Mouse (Mus musculus) embryonic fibroblast, embryonic 13.5 days (primary cell): ENCODE data around the gene Napa.

Source experiments
- CTCF ChIP-seq: IDR thresholded peaks from 2 replicates; pipeline ENCODE4 v1.5.1; 2011; ENCODE audit warnings: mild to moderate bottlenecking, control low read depth, low read length, moderate library complexity, borderline replicate concordance; ENCODE audit not compliant: insufficient read depth
- POLR2A ChIP-seq: IDR thresholded peaks from 2 replicates; pipeline ENCODE4 v1.6.1; 2011; ENCODE audit warnings: low read depth, mild to moderate bottlenecking, control low read depth, low read length, moderate library complexity

DNA sequence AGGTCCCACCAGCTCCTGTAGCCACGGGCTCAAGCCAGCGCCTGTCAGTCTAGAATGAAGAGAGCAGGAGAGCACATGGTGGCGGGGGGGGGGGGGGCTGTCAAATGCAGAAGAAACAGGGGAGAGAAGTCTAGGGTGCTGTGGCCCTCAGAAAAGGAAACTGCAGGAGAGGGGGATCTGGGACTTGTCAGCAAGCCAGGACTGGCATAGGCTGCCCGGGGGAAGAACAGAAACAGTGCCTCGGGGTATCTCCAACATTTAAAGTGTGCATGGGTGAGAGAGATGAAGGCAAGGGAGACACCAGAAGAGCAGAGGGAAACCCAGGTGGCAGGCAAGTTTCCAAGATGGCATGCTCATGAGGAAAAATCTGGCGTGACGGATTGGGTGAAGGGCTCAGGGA is 63.8 kb downstream of the Napa start:
- no peak for TF ChIP-seq CTCF
- no peak for TF ChIP-seq POLR2A
